Mouse (Mus musculus) cerebellum, adult 2 months (tissue): Measurements from ENCODE around the gene Slc44a1.

Experiments used
- CTCF ChIP-seq: fragments of 200-500 bp; IDR thresholded peaks from 2 replicates; pipeline ENCODE4 v1.5.1; 2011; ENCODE audit warnings: low read depth, mild to moderate bottlenecking, control low read depth, low read length, moderate library complexity, borderline replicate concordance; ENCODE audit not compliant: insufficient read depth
- POLR2A ChIP-seq: fragments of 200-500 bp; IDR thresholded peaks from 2 replicates; pipeline ENCODE4 v1.6.1; 2011; ENCODE audit warnings: low read length, control low read depth, borderline replicate concordance; ENCODE audit not compliant: insufficient read depth

DNA sequence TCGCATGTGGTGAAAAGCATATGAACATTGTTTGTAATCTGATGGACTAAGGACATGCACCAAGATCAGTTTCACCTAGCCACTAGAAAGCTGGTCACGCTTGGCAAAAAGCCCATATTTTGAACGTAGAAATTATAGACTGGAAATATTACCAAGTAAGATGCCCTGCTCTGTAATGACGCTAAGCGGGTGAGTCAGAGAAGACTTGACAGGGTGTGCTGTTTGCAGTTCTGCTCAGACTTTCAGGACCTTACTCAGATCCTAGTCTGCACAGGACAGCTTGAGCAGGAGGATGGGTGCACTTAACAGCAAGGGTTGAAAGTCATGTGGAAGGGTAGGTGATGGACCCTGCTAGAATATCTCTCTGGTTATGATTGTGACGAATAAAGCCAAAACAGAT lies 85.3 kb downstream of the Slc44a1 start:
- TF ChIP-seq CTCF (no peak), POLR2A (no peak)
